Mouse (Mus musculus) neural tube, embryonic 12.5 days (tissue): ENCODE measurements at regions not wholly inside any gene's neighbourhood (a gene's known extent, or its start where the extent isn't known, plus 50 kb on each side); places are given as distances from the start of the nearest gene placed in this dataset.

Experiments
- ATAC-seq: fragments of 200-750 bp; cut with Nextera tagmentation; 2 replicates; pipeline ENCODE4 v1.8.0; 2017; ENCODE audit warnings: low read depth, mild to moderate bottlenecking, moderate TSS enrichment, moderate library complexity; ENCODE audit not compliant: low FRiP score
- H3K27ac ChIP-seq: fragments of 300-500 bp; sonication (generic); 2 replicates; pipeline ENCODE4 v1.5.1; 2016
- H3K27me3 ChIP-seq: fragments of 300-500 bp; sonication (generic); replicated peaks from 2 replicates; pipeline ENCODE4 v1.6.1; 2016; ENCODE audit warnings: mild to moderate bottlenecking
- H3K36me3 ChIP-seq: fragments of 300-500 bp; sonication (generic); 2 replicates; pipeline ENCODE4 v1.6.1; 2016; ENCODE audit warnings: mild to moderate bottlenecking
- H3K4me1 ChIP-seq: fragments of 300-500 bp; sonication (generic); 2 replicates; pipeline ENCODE4 v1.6.1; 2016
- H3K4me2 ChIP-seq: fragments of 300-500 bp; sonication (generic); replicated peaks from 2 replicates; pipeline ENCODE4 v1.6.1; 2016; ENCODE audit warnings: mild to moderate bottlenecking
- H3K4me3 ChIP-seq: fragments of 300-500 bp; sonication (generic); 2 replicates; pipeline ENCODE4 v1.5.1; 2016
- H3K9ac ChIP-seq: fragments of 300-500 bp; sonication (generic); 2 replicates; pipeline ENCODE4 v1.6.1; 2016; ENCODE audit warnings: mild to moderate bottlenecking
- H3K9me3 ChIP-seq: fragments of 300-500 bp; sonication (generic); 2 replicates; pipeline ENCODE4 v1.6.1; 2016; ENCODE audit warnings: mild to moderate bottlenecking
- WGBS: fragments of 180-500 bp; shearing (Covaris S2); methylation state at CpG from one replicate; pipeline ENCODE4 v1.1.7; 2016; 5-methylcytosine and 5-hydroxymethylcytosine counted together

GRCm38 (mm10) chr4:153321085-153321484 lies 161.5 kb downstream of the Ajap1 start:
- H3K4me2 ChIP-seq, result no peak overlapping the region
- H3K4me3 ChIP-seq, result no peak overlapping the region
- no peak for ATAC-seq
- no peaks in the 10 kb centered on the region for H3K36me3 ChIP-seq
- no peak overlapping the region for H3K9ac ChIP-seq
- no peaks in the 10 kb centered on the region for H3K9me3 ChIP-seq
- H3K27me3 ChIP-seq, result no peaks in the 10 kb centered on the region
- H3K27ac ChIP-seq, result no peak overlapping the region
- H3K4me1 ChIP-seq, result peaks cover 7% of the 10 kb centered on the region; the same call in 1 of the 2 replicates
- WGBS, result 81% methylated on average over 10 of the region's 10 CpGs

GRCm38 (mm10) chr4:153320602-153321001 lies 162.0 kb downstream of the Ajap1 start:
- 64% methylated on average over 9 of the region's 9 CpGs for WGBS
- peaks cover 5% of the 10 kb centered on the region; the same call in 1 of the 2 replicates for H3K4me1 ChIP-seq
- ATAC-seq, result no peak
- H3K4me3 ChIP-seq, result no peak overlapping the region
- no peak overlapping the region for H3K4me2 ChIP-seq
- no peaks in the 10 kb centered on the region for H3K36me3 ChIP-seq
- H3K9me3 ChIP-seq, result no peaks in the 10 kb centered on the region
- H3K27ac ChIP-seq, result no peak overlapping the region
- no peaks in the 10 kb centered on the region for H3K27me3 ChIP-seq
- H3K9ac ChIP-seq, result no peak overlapping the region

- WGBS, result 84% methylated on average over 16 of the region's 16 CpGs
- Histone ChIP-seq H3K4me3 (no peak overlapping the region), H3K9me3 (no peaks in the 10 kb centered on the region), H3K9ac (no peak overlapping the region), H3K4me1 (no peaks in the 10 kb centered on the region), H3K36me3 (no peaks in the 10 kb centered on the region), H3K4me2 (no peak overlapping the region), H3K27me3 (no peaks in the 10 kb centered on the region), H3K27ac (no peak overlapping the region)
- ATAC-seq, result no peak
Measured at GRCm38 (mm10) chr4:153316964-153317724, 165.5 kb downstream of the Ajap1 start.

GRCm38 (mm10) chr4:153316519-153316918 lies 166.1 kb downstream of the Ajap1 start:
- Histone ChIP-seq H3K4me1 (no peaks in the 10 kb centered on the region), H3K9me3 (no peaks in the 10 kb centered on the region), H3K27ac (no peak overlapping the region), H3K9ac (no peak overlapping the region), H3K4me2 (no peak overlapping the region), H3K36me3 (no peaks in the 10 kb centered on the region), H3K27me3 (no peaks in the 10 kb centered on the region), H3K4me3 (no peak overlapping the region)
- 94% methylated on average over 4 of the region's 4 CpGs for WGBS
- no peak for ATAC-seq

- no peaks in the 10 kb centered on the region for H3K27me3 ChIP-seq
- H3K4me2 ChIP-seq, result no peak overlapping the region
- 88% methylated on average over 12 of the region's 12 CpGs for WGBS
- ATAC-seq, result no peak
- H3K4me1 ChIP-seq, result no peaks in the 10 kb centered on the region
- H3K27ac ChIP-seq, result no peak overlapping the region
- H3K36me3 ChIP-seq, result no peaks in the 10 kb centered on the region
- no peak overlapping the region for H3K9ac ChIP-seq
- H3K9me3 ChIP-seq, result no peaks in the 10 kb centered on the region
- H3K4me3 ChIP-seq, result no peak overlapping the region
Measured at GRCm38 (mm10) chr4:153313961-153314360, 168.7 kb downstream of the Ajap1 start.

- no peaks in the 10 kb centered on the region for H3K36me3 ChIP-seq
- no peak for ATAC-seq
- H3K4me3 ChIP-seq, result no peak overlapping the region
- H3K9me3 ChIP-seq, result no peaks in the 10 kb centered on the region
- 69% methylated on average over 5 of the region's 5 CpGs for WGBS
- H3K4me1 ChIP-seq, result no peaks in the 10 kb centered on the region
- no peaks in the 10 kb centered on the region for H3K27me3 ChIP-seq
- no peak overlapping the region for H3K27ac ChIP-seq
- H3K9ac ChIP-seq, result no peak overlapping the region
- no peak overlapping the region for H3K4me2 ChIP-seq
Measured at GRCm38 (mm10) chr4:153311574-153311973, 171.0 kb downstream of the Ajap1 start.

GRCm38 (mm10) chr4:153310641-153311040 lies 172.0 kb downstream of the Ajap1 start:
- Histone ChIP-seq H3K9ac (no peak overlapping the region), H3K9me3 (no peaks in the 10 kb centered on the region), H3K27ac (no peak overlapping the region), H3K4me1 (no peaks in the 10 kb centered on the region), H3K36me3 (no peaks in the 10 kb centered on the region), H3K27me3 (no peaks in the 10 kb centered on the region), H3K4me2 (no peak overlapping the region), H3K4me3 (no peak overlapping the region)
- WGBS, result 80% methylated on average over 2 of the region's 2 CpGs
- ATAC-seq, result no peak

- Histone ChIP-seq H3K4me3 (no peak overlapping the region), H3K4me1 (no peaks in the 10 kb centered on the region; the same call in 1 of the 2 replicates), H3K27me3 (no peaks in the 10 kb centered on the region), H3K27ac (no peak overlapping the region), H3K9me3 (no peaks in the 10 kb centered on the region), H3K36me3 (no peaks in the 10 kb centered on the region), H3K9ac (no peak overlapping the region), H3K4me2 (no peak overlapping the region)
- peak; percentile 29; the same call in 1 of the 2 replicates for ATAC-seq
- WGBS, result 54% methylated on average over 5 of the region's 5 CpGs
Measured at GRCm38 (mm10) chr4:153303521-153303920, 179.1 kb downstream of the Ajap1 start.

GRCm38 (mm10) chr4:153302855-153303254 lies 179.8 kb downstream of the Ajap1 start:
- WGBS, result 80% methylated on average over 4 of the region's 4 CpGs
- Histone ChIP-seq H3K36me3 (no peaks in the 10 kb centered on the region), H3K9ac (no peak overlapping the region), H3K9me3 (no peaks in the 10 kb centered on the region), H3K27ac (no peak overlapping the region), H3K4me2 (no peak overlapping the region), H3K4me3 (no peak overlapping the region), H3K27me3 (no peaks in the 10 kb centered on the region), H3K4me1 (no peaks in the 10 kb centered on the region; the same call in 1 of the 2 replicates)
- no peak for ATAC-seq

GRCm38 (mm10) chr4:153298277-153298676 lies 184.3 kb downstream of the Ajap1 start:
- Histone ChIP-seq H3K9ac (no peak overlapping the region), H3K4me1 (peaks cover 13% of the 10 kb centered on the region; the same call in 1 of the 2 replicates), H3K4me2 (no peak overlapping the region), H3K27me3 (no peaks in the 10 kb centered on the region), H3K9me3 (no peaks in the 10 kb centered on the region), H3K4me3 (no peak overlapping the region), H3K27ac (no peak overlapping the region), H3K36me3 (no peaks in the 10 kb centered on the region)
- no peak for ATAC-seq
- 52% methylated on average over 5 of the region's 5 CpGs for whole genome bisulfite sequencing

GRCm38 (mm10) chr4:153294828-153295227 lies 187.8 kb downstream of the Ajap1 start:
- no peak overlapping the region for H3K4me2 ChIP-seq
- H3K9ac ChIP-seq, result no peak overlapping the region
- WGBS, result 33% methylated on average over 6 of the region's 6 CpGs
- ATAC-seq, result no peak
- H3K9me3 ChIP-seq, result no peaks in the 10 kb centered on the region
- H3K4me1 ChIP-seq, result peaks cover 26% of the 10 kb centered on the region; the same call in 1 of the 2 replicates
- H3K27me3 ChIP-seq, result no peaks in the 10 kb centered on the region
- no peak overlapping the region for H3K4me3 ChIP-seq
- H3K36me3 ChIP-seq, result no peaks in the 10 kb centered on the region
- H3K27ac ChIP-seq, result no peak overlapping the region

- Histone ChIP-seq H3K4me2 (no peak overlapping the region), H3K36me3 (no peaks in the 10 kb centered on the region), H3K9ac (no peak overlapping the region), H3K4me1 (peaks cover 33% of the 10 kb centered on the region), H3K4me3 (no peak overlapping the region), H3K9me3 (no peaks in the 10 kb centered on the region), H3K27me3 (no peaks in the 10 kb centered on the region), H3K27ac (no peak overlapping the region)
- WGBS, result 47% methylated on average over 3 of the region's 3 CpGs
- ATAC-seq, result no peak
Measured at GRCm38 (mm10) chr4:153293137-153293536, 189.5 kb downstream of the Ajap1 start.

GRCm38 (mm10) chr4:153288362-153288761 lies 194.2 kb downstream of the Ajap1 start:
- Histone ChIP-seq H3K4me1 (peaks cover 24% of the 10 kb centered on the region), H3K27me3 (no peaks in the 10 kb centered on the region), H3K4me3 (no peak overlapping the region), H3K27ac (no peak overlapping the region), H3K36me3 (no peaks in the 10 kb centered on the region), H3K9ac (no peak overlapping the region), H3K4me2 (no peak overlapping the region), H3K9me3 (no peaks in the 10 kb centered on the region; the same call in 1 of the 2 replicates)
- no peak for ATAC-seq
- WGBS, result 16% methylated on average over 8 of the region's 8 CpGs
